Mouse (Mus musculus) frontal cortex, postnatal 36 days (tissue): ENCODE data around the gene Gm3435.
A peak's percentile ranks its signal among the peaks of the same experiment; 100 is the strongest.
"Not testable (repeated sequence)": the region's sequence is repeated elsewhere in the genome, so short reads cannot be mapped to it uniquely, and the experiment has no call there.

ENCODE experiments used
- DNase-seq, 2 experiments: peaks; one replicate each; pipeline ENCODE4 v3.0.0; 2022; ENCODE audit warnings: low spot score in 2 of 2

Gene Gm3435

GRCm38 (mm10) chr17:15009706-15010413, at the start of gene Gm3435:
TSS of gene Gm3435 (plus strand) at chr17:15010176.
- not testable (repeated sequence) for DNase-seq

GRCm38 (mm10) chr17:14960520-14960919, 49.5 kb upstream of the Gm3435 start:
- no peak for DNase-seq

- peak in 1 of 2 experiments; percentile 11 for DNase-seq
Measured at GRCm38 (mm10) chr17:14960951-14961556, 48.9 kb upstream of the Gm3435 start, which contains the start of gene Phf10. TSS of gene Phf10 (minus strand) at chr17:14961273.

GRCm38 (mm10) chr17:14961557-14962154, 48.3 kb upstream of the Gm3435 start:
- not testable (repeated sequence) for DNase-seq

- not testable (repeated sequence) for DNase-seq
Measured at GRCm38 (mm10) chr17:14968373-14968913, 41.5 kb upstream of the Gm3435 start.

- not testable (repeated sequence) for DNase-seq
Measured at GRCm38 (mm10) chr17:14977718-14978361, 32.1 kb upstream of the Gm3435 start.

- DNase-seq = not testable (repeated sequence)
Measured at GRCm38 (mm10) chr17:14978362-14979038, 31.5 kb upstream of the Gm3435 start, which contains the start of the genes 9030025P20Rik and Gm3417. TSS of gene 9030025P20Rik (plus strand) at chr17:14978468. TSS of gene Gm3417 (minus strand) at chr17:14978790.

- DNase-seq = peak in 1 of 2 experiments; percentile 5
Measured at GRCm38 (mm10) chr17:14990116-14990702, 19.8 kb upstream of the Gm3435 start.

- DNase-seq = not testable (repeated sequence)
Measured at GRCm38 (mm10) chr17:14992522-14993138, 17.3 kb upstream of the Gm3435 start.

- DNase-seq = not testable (repeated sequence)
Measured at GRCm38 (mm10) chr17:14993139-14993832, 16.7 kb upstream of the Gm3435 start.

- DNase-seq = not testable (repeated sequence)
Measured at GRCm38 (mm10) chr17:14994140-14994539, 15.8 kb upstream of the Gm3435 start.

GRCm38 (mm10) chr17:15000047-15000446, 9.9 kb upstream of the Gm3435 start:
- not testable (repeated sequence) for DNase-seq

GRCm38 (mm10) chr17:15009088-15009487, 888 bp upstream of the Gm3435 start:
- DNase-seq = not testable (repeated sequence)

- peak in 1 of 2 experiments; percentile 29 for DNase-seq
Measured at GRCm38 (mm10) chr17:15021503-15022220, 11.7 kb downstream of the Gm3435 start.

- DNase-seq = not testable (repeated sequence)
Measured at GRCm38 (mm10) chr17:15023878-15024492, 14.0 kb downstream of the Gm3435 start.

- not testable (repeated sequence) for DNase-seq
Measured at GRCm38 (mm10) chr17:15024502-15025193, 14.7 kb downstream of the Gm3435 start.

- DNase-seq = not testable (repeated sequence)
Measured at GRCm38 (mm10) chr17:15025513-15025912, 15.5 kb downstream of the Gm3435 start.

- not testable (repeated sequence) for DNase-seq
Measured at GRCm38 (mm10) chr17:15031414-15031813, 21.4 kb downstream of the Gm3435 start.
